Mouse (Mus musculus) layer of hippocampus, adult 2 months (tissue): ENCODE measurements around the gene Smg1. TPM values are rescaled to one million over a fixed set of nuclear protein-coding genes. Genes with fewer than 3 reads are reported as not detected.

Source experiments
- DNase-seq, 2 experiments: peaks; one replicate each; pipeline ENCODE4 v3.0.0; 2022; ENCODE audit warnings: low spot score in 2 of 2
- H3K27ac ChIP-seq: fragments of 200-600 bp; 2 replicates; pipeline ENCODE4 v1.8.1; 2022
- H3K4me3 ChIP-seq: fragments of 200-600 bp; 2 replicates; pipeline ENCODE4 v1.8.1; 2022; ENCODE audit warnings: mild to moderate bottlenecking
- CTCF ChIP-seq: fragments of 200-600 bp; conservative IDR thresholded peaks from 2 replicates; pipeline ENCODE4 v1.8.1; 2022; ENCODE audit warnings: antibody characterized with exemption, mild to moderate bottlenecking, moderate library complexity
- long read RNA-seq, 2 experiments: library from polyadenylated mRNA; stranded (forward); transcript quantifications; one replicate each; pipeline ENCODE4 v2.0.0; 2021; ENCODE audit warnings: borderline mapping rate in 2 of 2
- total RNA-seq, 2 experiments: library from RNA; stranded (reverse); gene quantifications; 2 replicates each; pipeline ENCODE4 v1.2.3; 2021

Gene Smg1
- 10 to 100 TPM; 81.6 to 91.1 TPM for total RNA-seq
- long read RNA-seq, experiment 1, full-length matches to known transcripts = 1 of 8 reads
- long read RNA-seq, experiment 1, partial matches to known transcripts = 3 of 8 reads
- long read RNA-seq, experiment 1, other reads (novel, unspliced or antisense) = 4 of 8 reads
- long read RNA-seq, experiment 2, partial matches to known transcripts = 5 of 12 reads
- long read RNA-seq, experiment 2, other reads (novel, unspliced or antisense) = 7 of 12 reads

DNA sequence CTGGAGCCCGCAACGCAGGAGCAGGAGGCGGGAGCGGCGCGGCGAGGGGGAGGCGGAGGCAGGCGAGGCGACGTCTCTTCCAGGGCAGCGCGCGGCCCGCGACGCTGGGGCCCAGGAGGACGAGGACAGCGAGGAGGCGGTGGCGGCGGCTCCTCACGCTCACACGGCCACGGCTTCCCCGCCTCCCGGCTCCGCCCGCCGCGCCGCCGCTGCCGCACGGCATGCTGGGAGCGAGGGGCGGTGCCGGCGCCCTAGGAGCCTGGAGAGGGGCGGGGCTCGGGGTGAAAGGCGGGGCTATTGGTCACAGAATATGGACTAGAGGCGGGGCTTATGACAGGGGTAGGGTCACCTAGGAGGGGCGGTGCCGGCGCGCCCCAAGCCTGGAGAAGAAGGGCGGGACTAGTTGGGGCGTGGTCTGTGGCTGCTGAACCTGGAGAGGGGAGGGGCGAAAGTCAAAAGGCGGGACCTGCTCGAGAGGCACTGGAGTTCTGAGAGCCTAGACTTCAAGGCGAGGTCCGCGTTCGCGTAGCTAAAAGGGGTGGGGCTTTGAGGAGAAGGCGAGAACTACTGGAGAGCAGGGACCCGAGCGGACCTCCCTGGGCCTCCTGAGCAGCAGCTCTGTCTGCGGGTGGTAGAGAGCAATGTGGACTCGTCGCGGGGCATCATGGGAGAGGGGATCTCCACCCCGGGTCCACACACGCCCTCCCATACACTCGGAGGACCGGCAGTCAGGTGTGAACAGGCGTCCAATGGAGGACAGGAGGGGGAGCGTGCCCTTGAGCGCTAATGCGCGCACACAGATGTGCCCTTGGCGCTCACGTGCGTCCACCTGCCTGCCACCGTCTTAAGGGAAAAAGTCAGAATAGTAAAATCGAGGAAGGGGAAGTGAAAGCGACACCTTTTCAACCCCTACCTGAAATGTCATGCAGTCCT lies at the start of gene Smg1:
Gene Smg1 (minus strand): TSS at position 218 of the 933 bp plus-strand sequence.
- peak within 1 kb of the TSS; percentile 89 for H3K27ac ChIP-seq
- TF ChIP-seq CTCF = no peak
- H3K4me3 ChIP-seq = peak within 1 kb of the TSS; percentile 93
- DNase-seq = peak; percentile 96 to 98

DNA sequence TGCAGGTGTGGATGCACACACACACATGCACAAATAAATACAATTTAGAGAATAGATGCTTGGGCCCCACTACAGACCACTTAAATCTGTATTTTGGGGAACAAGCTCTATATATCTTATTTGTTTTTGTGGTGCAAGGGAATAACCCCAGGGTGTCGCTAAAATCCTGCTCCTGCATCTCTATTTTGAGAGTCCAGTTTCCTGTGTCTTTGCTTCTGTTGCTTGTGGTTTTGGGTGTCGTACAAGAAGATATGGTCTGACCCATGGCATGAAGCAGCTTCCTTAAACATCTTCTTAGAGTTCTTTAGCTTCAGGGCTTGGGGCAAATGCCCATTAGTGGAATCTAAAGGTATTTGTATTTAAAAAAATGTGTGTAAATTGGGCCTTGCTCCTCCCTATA lies 39.7 kb upstream of the Smg1 start:
- Histone ChIP-seq H3K4me3 (no peak overlapping the region), H3K27ac (no peak overlapping the region)
- DNase-seq = no peak
- TF ChIP-seq CTCF = no peak

- no peak for DNase-seq
- no peak overlapping the region for H3K4me3 ChIP-seq
- no peak overlapping the region for H3K27ac ChIP-seq
- TF ChIP-seq CTCF = no peak
These were observed 39.1 kb upstream of the Smg1 start for GRCm38 (mm10) chr7:118282543-118282942.

DNA sequence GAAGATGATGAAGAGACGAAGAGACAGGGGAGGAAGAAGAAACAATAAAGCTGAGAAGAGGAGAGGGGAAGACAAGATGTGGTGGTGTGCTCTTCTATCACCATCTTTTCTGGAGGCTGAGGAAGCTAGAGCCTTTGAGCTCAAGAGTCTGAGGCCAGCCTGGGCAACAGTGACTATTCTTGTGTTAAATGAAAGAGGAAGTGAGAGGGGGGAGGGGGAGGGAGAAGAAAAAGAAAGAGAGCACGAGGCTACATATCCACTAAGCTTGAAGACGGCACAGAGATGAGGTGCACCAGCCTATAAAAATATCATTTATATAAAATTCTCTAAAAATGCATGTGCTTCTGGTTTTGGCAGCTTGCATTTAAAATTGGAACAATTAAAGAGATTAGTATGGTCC lies 36.1 kb upstream of the Smg1 start:
- Histone ChIP-seq H3K4me3 (no peak overlapping the region), H3K27ac (no peak overlapping the region)
- DNase-seq = no peak
- TF ChIP-seq CTCF = no peak

DNA sequence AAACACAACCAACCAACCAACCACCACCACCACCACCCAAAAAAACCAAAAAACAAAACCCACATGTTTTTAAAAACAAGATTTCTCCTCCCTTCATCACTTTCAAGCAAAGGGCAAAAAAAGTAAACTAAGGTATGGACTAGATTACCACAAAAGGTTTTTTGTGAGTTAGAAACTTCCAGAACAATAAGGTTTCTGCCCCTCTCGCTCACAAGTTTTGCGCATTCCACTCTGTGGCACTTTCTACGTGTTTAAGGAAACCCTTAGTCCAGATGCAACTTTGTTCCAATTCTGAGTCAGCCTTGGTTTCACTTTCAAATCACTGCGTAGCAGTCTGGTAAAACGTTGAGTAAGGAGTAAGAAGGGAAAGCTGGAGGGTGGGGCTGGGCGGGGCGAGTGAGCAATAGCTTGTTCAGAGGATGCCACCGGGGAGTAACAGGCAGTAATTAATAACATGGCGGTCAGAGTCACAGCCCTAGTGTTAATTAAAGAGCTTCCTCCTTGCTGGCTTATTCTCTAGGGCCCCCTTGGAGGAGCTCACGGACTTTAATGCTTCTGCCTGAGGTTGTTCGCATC lies 34.0 kb upstream of the Smg1 start:
- peak overlapping the region; percentile 40 for H3K4me3 ChIP-seq
- 0 out of 2 replicates have a peak overlapping the region, but pooled peaks have one; percentile 4 for H3K27ac ChIP-seq
- no peak for TF ChIP-seq CTCF
- no peak for DNase-seq

- no peak for TF ChIP-seq CTCF
- H3K27ac ChIP-seq = no peak overlapping the region
- H3K4me3 ChIP-seq = no peak overlapping the region; the same call in 1 of the 2 replicates
- no peak for DNase-seq
These were observed 33.3 kb upstream of the Smg1 start for GRCm38 (mm10) chr7:118276684-118277334.

- H3K4me3 ChIP-seq = no peak overlapping the region
- TF ChIP-seq CTCF = peak; percentile 33
- DNase-seq = no peak
- no peak overlapping the region for H3K27ac ChIP-seq
These were observed 31.8 kb upstream of the Smg1 start for GRCm38 (mm10) chr7:118275265-118275664.

DNA sequence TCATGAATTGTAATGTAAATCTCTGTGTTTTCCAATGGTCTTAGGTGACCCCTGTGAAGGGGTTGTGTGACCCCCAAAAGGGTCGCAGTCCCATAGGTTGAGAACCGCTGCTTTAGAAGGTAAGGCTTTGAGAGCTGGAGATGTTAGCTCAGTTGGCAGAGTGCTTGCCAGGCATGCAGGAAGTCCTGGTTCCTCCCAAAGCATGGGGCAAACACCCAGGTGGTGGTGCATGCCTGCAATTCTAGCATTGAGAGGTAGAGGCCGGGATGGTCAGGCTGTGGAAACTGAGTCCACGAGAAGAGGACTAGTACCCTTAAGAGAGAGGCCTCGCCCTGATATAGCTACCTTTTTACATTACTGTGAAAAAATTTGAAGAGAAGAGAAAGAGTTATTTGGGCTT lies 31.4 kb upstream of the Smg1 start:
- TF ChIP-seq CTCF = no peak

GRCm38 (mm10) chr7:118274169-118274568 lies 30.7 kb upstream of the Smg1 start:
- Histone ChIP-seq H3K4me3 (no peak overlapping the region), H3K27ac (no peak overlapping the region)
- DNase-seq = no peak
- no peak for TF ChIP-seq CTCF

More for the DNA sequence above, 31.4 kb upstream of the Smg1 start:
- H3K4me3 ChIP-seq = no peak overlapping the region
- no peak overlapping the region for H3K27ac ChIP-seq
- no peak for DNase-seq

- Histone ChIP-seq H3K4me3 (no peak overlapping the region), H3K27ac (no peak overlapping the region)
- TF ChIP-seq CTCF = no peak
- no peak for DNase-seq
These were observed 22.6 kb upstream of the Smg1 start for GRCm38 (mm10) chr7:118266099-118266498.

DNA sequence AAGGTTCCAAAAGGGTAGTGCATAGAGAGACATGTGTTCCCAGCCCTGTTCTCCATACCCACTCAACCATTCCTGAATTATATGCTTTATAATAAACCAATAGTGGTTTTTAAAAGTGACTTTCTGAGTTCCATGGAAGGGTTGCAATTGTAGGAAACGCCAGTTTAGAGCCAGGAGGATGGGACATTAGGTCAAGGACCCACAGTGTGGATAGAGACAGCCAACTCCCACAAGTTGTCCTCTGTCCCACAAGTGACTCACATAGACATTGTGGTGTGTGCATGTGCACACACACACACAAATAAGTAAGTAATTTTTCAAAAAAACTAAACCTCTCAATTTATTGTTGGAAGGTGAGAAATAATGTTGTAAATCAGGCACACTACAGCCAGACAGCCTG lies 20.1 kb upstream of the Smg1 start:
- H3K27ac ChIP-seq = no peak overlapping the region
- TF ChIP-seq CTCF = no peak
- DNase-seq = no peak
- no peak overlapping the region for H3K4me3 ChIP-seq

- Histone ChIP-seq H3K27ac (no peak overlapping the region), H3K4me3 (no peak overlapping the region)
- no peak for DNase-seq
- TF ChIP-seq CTCF = no peak
These were observed 18.9 kb upstream of the Smg1 start for GRCm38 (mm10) chr7:118262409-118262808.
